Mouse (Mus musculus): ENCODE measurements around the gene Adcy5. TPM values are rescaled to one million over a fixed set of nuclear protein-coding genes. Genes with fewer than 3 reads are reported as not detected.
A peak's percentile ranks its signal among the peaks of the same experiment; 100 is the strongest.

Adcy5 gene
- polyA plus RNA-seq, 1 experiment, result 37.7 TPM

GRCm38 (mm10) chr16:35311586-35311985 lies 156.9 kb downstream of the Adcy5 start:
- H3K4me1 ChIP-seq (ENCODE audit: control insufficient read depth, insufficient read depth, low read length), result no peaks in the 10 kb centered on the region
- DNase-seq, result no peak
- H3K27me3 ChIP-seq (ENCODE audit: control insufficient read depth, insufficient read depth, low read length), result no peaks in the 10 kb centered on the region
- no peak overlapping the region for H3K4me3 ChIP-seq (replicated peaks; ENCODE audit: insufficient read depth, low read depth, low read length)
- H3K27ac ChIP-seq (ENCODE audit: insufficient read depth, low read length), result no peak overlapping the region
- TF ChIP-seq POLR2A (IDR thresholded peaks at IDR 0.05; ENCODE audit: borderline replicate concordance, insufficient read depth, low read length), result no peak
- TF ChIP-seq CTCF (IDR thresholded peaks at IDR 0.05; ENCODE audit: borderline replicate concordance, insufficient read depth, low read depth, low read length), result no peak
- WGBS, result 73% methylated on average over 8 of the region's 8 CpGs

- Histone ChIP-seq H3K4me3 (replicated peaks; ENCODE audit: insufficient read depth, low read depth, low read length) (no peak overlapping the region), H3K4me1 (ENCODE audit: control insufficient read depth, insufficient read depth, low read length) (no peaks in the 10 kb centered on the region), H3K27me3 (ENCODE audit: control insufficient read depth, insufficient read depth, low read length) (no peaks in the 10 kb centered on the region), H3K27ac (ENCODE audit: insufficient read depth, low read length) (no peak overlapping the region)
- TF ChIP-seq CTCF (IDR thresholded peaks at IDR 0.05; ENCODE audit: borderline replicate concordance, insufficient read depth, low read depth, low read length) (no peak), POLR2A (IDR thresholded peaks at IDR 0.05; ENCODE audit: borderline replicate concordance, insufficient read depth, low read length) (no peak)
- 43% methylated on average over 3 of the region's 3 CpGs for WGBS
- DNase-seq, result no peak
Measured at GRCm38 (mm10) chr16:35315496-35315895, 160.8 kb downstream of the Adcy5 start.

GRCm38 (mm10) chr16:35316856-35317264 lies 162.2 kb downstream of the Adcy5 start:
- no peak overlapping the region for H3K27ac ChIP-seq (ENCODE audit: insufficient read depth, low read length)
- H3K4me3 ChIP-seq (replicated peaks; ENCODE audit: insufficient read depth, low read depth, low read length), result no peak overlapping the region
- no peak for DNase-seq
- no peaks in the 10 kb centered on the region for H3K27me3 ChIP-seq (ENCODE audit: control insufficient read depth, insufficient read depth, low read length)
- no peaks in the 10 kb centered on the region for H3K4me1 ChIP-seq (ENCODE audit: control insufficient read depth, insufficient read depth, low read length)
- TF ChIP-seq POLR2A (IDR thresholded peaks at IDR 0.05; ENCODE audit: borderline replicate concordance, insufficient read depth, low read length), result no peak
- TF ChIP-seq CTCF (IDR thresholded peaks at IDR 0.05; ENCODE audit: borderline replicate concordance, insufficient read depth, low read depth, low read length), result no peak

GRCm38 (mm10) chr16:35317460-35317859 lies 162.8 kb downstream of the Adcy5 start:
- TF ChIP-seq CTCF (IDR thresholded peaks at IDR 0.05; ENCODE audit: borderline replicate concordance, insufficient read depth, low read depth, low read length) (no peak), POLR2A (IDR thresholded peaks at IDR 0.05; ENCODE audit: borderline replicate concordance, insufficient read depth, low read length) (no peak)
- H3K27me3 ChIP-seq (ENCODE audit: control insufficient read depth, insufficient read depth, low read length), result no peaks in the 10 kb centered on the region
- no peak overlapping the region for H3K27ac ChIP-seq (ENCODE audit: insufficient read depth, low read length)

GRCm38 (mm10) chr16:35318397-35318796 lies 163.7 kb downstream of the Adcy5 start:
- no peak for DNase-seq
- H3K4me3 ChIP-seq (replicated peaks; ENCODE audit: insufficient read depth, low read depth, low read length), result no peak overlapping the region
- 83% methylated on average over 6 of the region's 6 CpGs for WGBS
- H3K27ac ChIP-seq (ENCODE audit: insufficient read depth, low read length), result no peak overlapping the region
- no peaks in the 10 kb centered on the region for H3K4me1 ChIP-seq (ENCODE audit: control insufficient read depth, insufficient read depth, low read length)
- TF ChIP-seq CTCF (IDR thresholded peaks at IDR 0.05; ENCODE audit: borderline replicate concordance, insufficient read depth, low read depth, low read length) (no peak), POLR2A (IDR thresholded peaks at IDR 0.05; ENCODE audit: borderline replicate concordance, insufficient read depth, low read length) (no peak)
- H3K27me3 ChIP-seq (ENCODE audit: control insufficient read depth, insufficient read depth, low read length), result no peaks in the 10 kb centered on the region

More at GRCm38 (mm10) chr16:35317460-35317859, 162.8 kb downstream of the Adcy5 start:
- Histone ChIP-seq H3K4me1 (ENCODE audit: control insufficient read depth, insufficient read depth, low read length) (no peaks in the 10 kb centered on the region), H3K4me3 (replicated peaks; ENCODE audit: insufficient read depth, low read depth, low read length) (no peak overlapping the region)
- no peak for DNase-seq
- WGBS, result 93% methylated on average over 5 of the region's 5 CpGs

- no peaks in the 10 kb centered on the region for H3K4me1 ChIP-seq (ENCODE audit: control insufficient read depth, insufficient read depth, low read length)
- H3K27ac ChIP-seq (ENCODE audit: insufficient read depth, low read length), result no peak overlapping the region
- 17% methylated on average over 4 of the region's 4 CpGs for WGBS
- peak in 1 of 2 experiments; percentile 48 for DNase-seq
- no peak overlapping the region for H3K4me3 ChIP-seq (replicated peaks; ENCODE audit: insufficient read depth, low read depth, low read length)
- TF ChIP-seq POLR2A (IDR thresholded peaks at IDR 0.05; ENCODE audit: borderline replicate concordance, insufficient read depth, low read length), result no peak
- peak; percentile 58; the same call in 1 of the 2 replicates for TF ChIP-seq CTCF (IDR thresholded peaks at IDR 0.05; ENCODE audit: borderline replicate concordance, insufficient read depth, low read depth, low read length)
- H3K27me3 ChIP-seq (ENCODE audit: control insufficient read depth, insufficient read depth, low read length), result no peaks in the 10 kb centered on the region
Measured at GRCm38 (mm10) chr16:35319335-35319734, 164.7 kb downstream of the Adcy5 start.

- H3K4me1 ChIP-seq (ENCODE audit: control insufficient read depth, insufficient read depth, low read length), result no peaks in the 10 kb centered on the region
- no peak overlapping the region for H3K4me3 ChIP-seq (replicated peaks; ENCODE audit: insufficient read depth, low read depth, low read length)
- DNase-seq, result no peak
- no peak overlapping the region for H3K27ac ChIP-seq (ENCODE audit: insufficient read depth, low read length)
- H3K27me3 ChIP-seq (ENCODE audit: control insufficient read depth, insufficient read depth, low read length), result no peaks in the 10 kb centered on the region
- WGBS, result 84% methylated on average over 2 of the region's 2 CpGs
- TF ChIP-seq CTCF (IDR thresholded peaks at IDR 0.05; ENCODE audit: borderline replicate concordance, insufficient read depth, low read depth, low read length) (no peak), POLR2A (IDR thresholded peaks at IDR 0.05; ENCODE audit: borderline replicate concordance, insufficient read depth, low read length) (no peak)
Measured at GRCm38 (mm10) chr16:35319773-35320172, 165.1 kb downstream of the Adcy5 start.

GRCm38 (mm10) chr16:35330451-35330850 lies 175.8 kb downstream of the Adcy5 start:
- 36% methylated on average over 1 of the region's 1 CpGs for WGBS
- H3K27ac ChIP-seq (ENCODE audit: insufficient read depth, low read length), result no peak overlapping the region

More at GRCm38 (mm10) chr16:35330451-35330850, 175.8 kb downstream of the Adcy5 start:
- TF ChIP-seq POLR2A (IDR thresholded peaks at IDR 0.05; ENCODE audit: borderline replicate concordance, insufficient read depth, low read length) (no peak), CTCF (IDR thresholded peaks at IDR 0.05; ENCODE audit: borderline replicate concordance, insufficient read depth, low read depth, low read length) (no peak)
- no peaks in the 10 kb centered on the region for H3K27me3 ChIP-seq (ENCODE audit: control insufficient read depth, insufficient read depth, low read length)
- H3K4me3 ChIP-seq (replicated peaks; ENCODE audit: insufficient read depth, low read depth, low read length), result no peak overlapping the region
- H3K4me1 ChIP-seq (ENCODE audit: control insufficient read depth, insufficient read depth, low read length), result no peaks in the 10 kb centered on the region
- no peak for DNase-seq

Other genes starting within 250 kb of the Adcy5 start
- gene Hacd2, start 132.4 kb upstream of the Adcy5 start, polyA plus RNA-seq (2012; rRNA removed), result 33.1 and 37.8 TPM in 2 replicates
- 22.4 and 26.1 TPM in 2 replicates for gene Sec22a, start 209.0 kb downstream of the Adcy5 start, polyA plus RNA-seq (2012; rRNA removed)